Mouse (Mus musculus) neural tube, embryonic 15.5 days (tissue): ENCODE data around the gene Rapgef1. TPM values are rescaled to one million over a fixed set of nuclear protein-coding genes. Genes with fewer than 3 reads are reported as not detected.

Experiments
- ATAC-seq: fragments of 200-750 bp; cut with Nextera tagmentation; 2 replicates; pipeline ENCODE4 v1.8.0; 2017; ENCODE audit warnings: mild to moderate bottlenecking, moderate TSS enrichment, moderate library complexity; ENCODE audit not compliant: low FRiP score
- H3K27ac ChIP-seq: fragments of 300-500 bp; sonication (generic); replicated peaks from 2 replicates; pipeline ENCODE4 v1.5.1; 2015; ENCODE audit warnings: mild to moderate bottlenecking, inconsistent platforms
- H3K27me3 ChIP-seq: fragments of 300-500 bp; sonication (generic); replicated peaks from 2 replicates; pipeline ENCODE4 v1.6.1; 2015; ENCODE audit warnings: inconsistent platforms
- H3K36me3 ChIP-seq: fragments of 300-500 bp; sonication (generic); 2 replicates; pipeline ENCODE4 v1.6.1; 2015; ENCODE audit warnings: inconsistent platforms
- H3K4me1 ChIP-seq: fragments of 300-500 bp; sonication (generic); 2 replicates; pipeline ENCODE4 v1.6.1; 2015; ENCODE audit warnings: inconsistent platforms
- H3K4me2 ChIP-seq: fragments of 300-500 bp; sonication (generic); 2 replicates; pipeline ENCODE4 v1.6.1; 2015; ENCODE audit warnings: inconsistent platforms, mild to moderate bottlenecking, moderate library complexity
- H3K4me3 ChIP-seq: fragments of 300-500 bp; sonication (generic); replicated peaks from 2 replicates; pipeline ENCODE4 v1.5.1; 2015; ENCODE audit warnings: mild to moderate bottlenecking, inconsistent platforms
- H3K9ac ChIP-seq: fragments of 300-500 bp; sonication (generic); replicated peaks from 2 replicates; pipeline ENCODE4 v1.6.1; 2015; ENCODE audit warnings: mild to moderate bottlenecking, inconsistent platforms
- H3K9me3 ChIP-seq: fragments of 300-500 bp; sonication (generic); replicated peaks from 2 replicates; pipeline ENCODE4 v1.6.1; 2016; ENCODE audit warnings: inconsistent platforms
- WGBS: fragments of 180-500 bp; shearing (Covaris S2); methylation state at CpG from one replicate; pipeline ENCODE4 v1.1.7; 2015; ENCODE audit warnings: mixed read lengths; 5-methylcytosine and 5-hydroxymethylcytosine counted together
- polyA plus RNA-seq: library from polyadenylated mRNA; unstranded; fragments of >200 nt; fragmentation: Nextera tagmentation; extraction: Ambion mirVana; gene quantifications from 2 replicates; pipeline ENCODE4 v1.2.1, GENCODE M21; 2015

The Rapgef1 gene
- polyA plus RNA-seq, 1 experiment from 2014 or later: 16.9 TPM

DNA sequence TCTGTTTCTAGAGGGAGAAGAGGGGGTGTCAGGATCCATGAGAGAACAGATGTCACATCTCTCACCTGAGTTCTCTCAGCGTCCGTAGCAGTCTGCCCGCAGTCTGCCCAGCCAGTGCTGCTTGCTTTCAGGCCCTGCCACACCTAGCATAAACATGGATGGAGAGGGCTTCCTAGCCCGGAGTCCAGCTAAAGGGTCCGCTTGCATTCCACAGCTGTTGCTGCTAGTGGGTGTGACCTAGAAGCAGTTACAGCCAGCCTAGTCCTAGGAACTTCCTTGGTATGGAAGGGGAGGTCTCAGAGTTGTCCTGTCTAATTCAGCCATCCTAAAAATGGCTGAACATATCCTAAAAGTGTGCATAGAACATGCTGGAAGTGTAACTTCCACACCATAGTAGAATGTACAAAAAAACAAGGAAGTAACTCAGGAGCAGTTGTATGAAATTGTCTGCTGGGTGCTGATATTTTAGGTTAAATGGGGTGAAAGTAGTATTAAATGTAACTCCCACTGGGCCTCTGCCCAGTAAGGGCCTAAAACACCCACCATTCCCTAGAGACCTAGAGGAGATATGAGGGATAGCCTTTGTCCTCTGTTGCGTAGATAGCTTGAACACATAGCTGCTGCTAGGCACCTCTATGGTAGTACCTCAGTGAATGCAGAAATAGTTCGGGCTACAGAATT is 48.6 kb downstream of the Rapgef1 start:
- no peak overlapping the region for H3K27ac ChIP-seq
- ATAC-seq: no peak
- H3K4me1 ChIP-seq: peaks cover 62% of the 10 kb centered on the region
- H3K27me3 ChIP-seq: no peaks in the 10 kb centered on the region
- H3K9ac ChIP-seq: no peak overlapping the region
- WGBS: 83% methylated on average over 7 of the region's 7 CpGs
- no peak overlapping the region for H3K4me2 ChIP-seq
- H3K36me3 ChIP-seq: no peaks in the 10 kb centered on the region
- H3K9me3 ChIP-seq: no peaks in the 10 kb centered on the region
- H3K4me3 ChIP-seq: no peak overlapping the region

DNA sequence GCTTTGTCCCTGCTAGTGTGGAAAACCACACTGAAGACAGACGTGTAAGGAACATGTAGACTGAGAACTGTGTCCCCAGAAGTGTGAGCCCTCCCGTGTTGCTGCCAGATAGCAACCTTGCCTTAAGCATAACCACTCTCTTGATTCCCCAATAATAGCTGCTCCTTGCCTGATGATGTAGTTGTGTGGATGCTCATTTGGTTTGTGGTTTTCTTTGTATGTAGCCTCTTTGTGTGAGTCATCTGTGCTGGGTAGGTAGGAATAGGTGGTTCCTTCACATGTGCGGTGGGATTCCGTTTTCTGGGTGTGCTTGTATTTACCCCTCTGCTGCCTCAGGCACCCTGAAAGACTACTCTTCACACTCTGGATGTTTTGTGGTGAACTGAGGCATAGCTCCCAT is 49.4 kb downstream of the Rapgef1 start:
- Histone ChIP-seq H3K9me3 (no peaks in the 10 kb centered on the region), H3K4me3 (no peak overlapping the region), H3K27me3 (no peaks in the 10 kb centered on the region), H3K27ac (no peak overlapping the region), H3K9ac (no peak overlapping the region), H3K4me1 (peaks cover 56% of the 10 kb centered on the region), H3K4me2 (no peak overlapping the region), H3K36me3 (no peaks in the 10 kb centered on the region)
- no peak for ATAC-seq
- 87% methylated on average over 4 of the region's 4 CpGs for WGBS

- no peaks in the 10 kb centered on the region for H3K36me3 ChIP-seq
- H3K27me3 ChIP-seq: no peaks in the 10 kb centered on the region
- peaks cover 56% of the 10 kb centered on the region for H3K4me1 ChIP-seq
- no peak overlapping the region for H3K9ac ChIP-seq
- H3K4me3 ChIP-seq: no peak overlapping the region
- H3K4me2 ChIP-seq: no peak overlapping the region
- no peak for ATAC-seq
- no peaks in the 10 kb centered on the region for H3K9me3 ChIP-seq
- H3K27ac ChIP-seq: peak overlapping the region; percentile 74
These were observed 50.2 kb downstream of the Rapgef1 start for GRCm38 (mm10) chr2:29669711-29670110.

DNA sequence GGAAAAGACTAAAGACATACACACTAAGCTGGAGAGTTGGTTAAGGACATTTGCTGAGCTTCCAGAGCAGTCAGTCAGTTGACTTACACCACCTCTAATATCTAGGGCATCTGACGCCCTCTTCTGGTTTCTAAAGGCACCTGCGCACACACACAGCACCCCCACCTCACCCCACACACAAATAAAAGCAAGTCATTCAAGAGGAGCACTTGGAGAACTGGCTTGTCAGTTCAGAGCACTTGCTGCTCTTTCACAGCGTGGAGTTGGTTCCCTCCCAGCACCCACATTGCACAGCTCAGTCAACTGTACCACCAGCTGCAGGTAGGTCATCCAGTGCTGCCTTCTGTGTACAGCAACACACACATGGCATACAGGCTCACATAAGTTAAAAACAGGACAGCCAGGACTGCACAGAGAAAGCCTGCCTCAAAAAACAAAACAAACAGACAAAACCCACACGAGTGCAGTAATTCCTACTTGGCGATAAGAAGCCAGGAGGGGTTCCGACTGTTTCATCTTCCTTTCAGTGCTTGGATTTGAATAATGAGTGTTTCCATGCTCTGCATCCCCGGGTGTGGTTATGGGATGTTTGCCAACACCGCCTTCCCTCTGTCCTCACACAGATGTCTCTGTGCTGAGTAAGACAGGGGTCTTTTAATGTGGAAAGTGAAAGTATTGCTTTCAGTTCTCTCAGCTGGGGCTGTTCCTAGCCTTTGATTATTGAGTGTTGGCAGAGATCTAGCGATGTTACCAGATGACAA is 50.9 kb downstream of the Rapgef1 start:
- no peaks in the 10 kb centered on the region for H3K27me3 ChIP-seq
- peaks cover 55% of the 10 kb centered on the region for H3K4me1 ChIP-seq
- H3K4me2 ChIP-seq: peak overlapping the region; percentile 23
- WGBS: 43% methylated on average over 9 of the region's 9 CpGs
- H3K27ac ChIP-seq: peak overlapping the region; percentile 74
- no peaks in the 10 kb centered on the region for H3K9me3 ChIP-seq
- no peaks in the 10 kb centered on the region for H3K36me3 ChIP-seq
- H3K9ac ChIP-seq: no peak overlapping the region
- no peak overlapping the region for H3K4me3 ChIP-seq
- ATAC-seq: no peak; the same call in 1 of the 2 replicates

DNA sequence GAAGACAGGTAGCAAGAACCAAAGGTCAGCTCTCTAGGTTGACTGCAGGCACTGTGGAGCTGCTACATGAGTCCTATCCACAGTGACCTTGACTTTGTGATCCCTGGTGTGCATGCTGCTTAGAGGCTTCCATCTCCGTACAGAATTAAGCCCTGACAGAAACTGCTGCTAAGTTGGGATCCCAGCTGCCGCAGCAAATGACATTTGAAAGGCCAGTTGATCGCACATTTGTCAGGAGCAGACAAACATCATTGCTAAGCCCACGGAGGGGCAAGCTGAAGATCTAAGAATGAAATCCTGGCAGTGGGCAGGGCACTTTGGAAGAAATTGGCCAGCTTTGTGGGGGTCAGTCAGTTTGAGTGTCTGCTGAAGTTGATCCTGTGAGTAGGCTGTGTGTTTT is 51.9 kb downstream of the Rapgef1 start:
- H3K36me3 ChIP-seq: no peaks in the 10 kb centered on the region
- no peak overlapping the region for H3K4me3 ChIP-seq
- no peak for ATAC-seq
- H3K27ac ChIP-seq: peak overlapping the region; percentile 74
- no peak overlapping the region for H3K4me2 ChIP-seq
- no peak overlapping the region for H3K9ac ChIP-seq
- peaks cover 54% of the 10 kb centered on the region for H3K4me1 ChIP-seq
- WGBS: 72% methylated on average over 4 of the region's 4 CpGs
- no peaks in the 10 kb centered on the region for H3K27me3 ChIP-seq
- no peaks in the 10 kb centered on the region for H3K9me3 ChIP-seq

DNA sequence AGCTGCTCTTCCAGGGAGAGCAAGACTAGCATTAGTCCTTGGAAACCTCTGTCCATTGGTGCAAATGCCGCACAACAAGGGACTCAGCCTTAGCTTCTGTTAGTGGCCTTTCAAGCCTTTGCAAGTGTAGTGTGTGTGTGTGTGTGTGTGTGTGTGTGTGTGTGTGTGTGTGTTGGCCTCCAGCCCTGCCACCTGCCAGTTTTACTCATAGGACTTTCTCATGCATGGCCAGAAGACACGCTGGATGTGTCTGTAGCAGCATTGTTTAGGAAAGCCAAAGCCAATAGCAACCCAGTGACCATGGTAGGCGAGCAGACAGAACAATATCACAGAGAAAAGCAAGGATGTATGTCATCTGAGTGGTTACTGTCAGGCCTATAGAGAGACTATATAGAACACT is 52.3 kb downstream of the Rapgef1 start:
- no peak for ATAC-seq
- Histone ChIP-seq H3K36me3 (no peaks in the 10 kb centered on the region), H3K4me2 (no peak overlapping the region), H3K27ac (no peak overlapping the region), H3K9ac (no peak overlapping the region), H3K9me3 (no peaks in the 10 kb centered on the region), H3K4me3 (no peak overlapping the region), H3K27me3 (no peaks in the 10 kb centered on the region), H3K4me1 (peaks cover 53% of the 10 kb centered on the region)
- 76% methylated on average over 3 of the region's 3 CpGs for WGBS

GRCm38 (mm10) chr2:29672746-29673536 is 53.4 kb downstream of the Rapgef1 start:
- ATAC-seq: no peak
- no peaks in the 10 kb centered on the region for H3K27me3 ChIP-seq
- 91% methylated on average over 7 of the region's 7 CpGs for WGBS
- no peaks in the 10 kb centered on the region for H3K36me3 ChIP-seq
- no peaks in the 10 kb centered on the region for H3K9me3 ChIP-seq
- no peak overlapping the region for H3K4me3 ChIP-seq
- H3K9ac ChIP-seq: no peak overlapping the region
- H3K4me2 ChIP-seq: no peak overlapping the region
- no peak overlapping the region for H3K27ac ChIP-seq
- peaks cover 49% of the 10 kb centered on the region for H3K4me1 ChIP-seq

- WGBS: 89% methylated on average over 11 of the region's 11 CpGs
- Histone ChIP-seq H3K9ac (no peak overlapping the region), H3K27ac (no peak overlapping the region), H3K4me1 (peaks cover 42% of the 10 kb centered on the region), H3K9me3 (no peaks in the 10 kb centered on the region), H3K4me2 (no peak overlapping the region), H3K27me3 (no peaks in the 10 kb centered on the region), H3K36me3 (no peaks in the 10 kb centered on the region), H3K4me3 (no peak overlapping the region)
- ATAC-seq: no peak
These were observed 54.6 kb downstream of the Rapgef1 start for GRCm38 (mm10) chr2:29674087-29674486.

DNA sequence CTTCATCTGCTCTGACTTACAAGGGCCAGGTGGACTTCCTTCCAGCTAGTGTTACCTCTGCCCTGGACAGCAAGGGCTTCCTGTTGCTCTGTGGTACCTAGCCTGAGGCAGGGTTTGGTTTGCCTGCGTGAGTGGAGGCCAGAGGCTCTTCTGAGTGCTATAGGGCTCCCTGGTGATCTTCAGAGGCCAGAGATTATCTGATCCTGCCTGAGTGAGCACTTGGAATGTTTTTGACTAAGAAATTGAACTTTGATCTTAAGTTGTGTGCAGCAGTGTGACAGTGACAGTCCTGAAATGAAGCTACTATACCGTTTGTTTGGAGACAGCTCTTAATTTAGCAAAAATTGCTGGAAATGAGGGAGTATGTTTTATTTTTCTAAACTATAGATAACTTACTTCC is 55.0 kb downstream of the Rapgef1 start:
- H3K27ac ChIP-seq: no peak overlapping the region
- no peak overlapping the region for H3K9ac ChIP-seq
- no peak for ATAC-seq
- H3K4me2 ChIP-seq: no peak overlapping the region
- no peaks in the 10 kb centered on the region for H3K36me3 ChIP-seq
- peaks cover 37% of the 10 kb centered on the region for H3K4me1 ChIP-seq
- H3K4me3 ChIP-seq: no peak overlapping the region
- 74% methylated on average over 2 of the region's 2 CpGs for WGBS
- no peaks in the 10 kb centered on the region for H3K27me3 ChIP-seq
- no peaks in the 10 kb centered on the region for H3K9me3 ChIP-seq

DNA sequence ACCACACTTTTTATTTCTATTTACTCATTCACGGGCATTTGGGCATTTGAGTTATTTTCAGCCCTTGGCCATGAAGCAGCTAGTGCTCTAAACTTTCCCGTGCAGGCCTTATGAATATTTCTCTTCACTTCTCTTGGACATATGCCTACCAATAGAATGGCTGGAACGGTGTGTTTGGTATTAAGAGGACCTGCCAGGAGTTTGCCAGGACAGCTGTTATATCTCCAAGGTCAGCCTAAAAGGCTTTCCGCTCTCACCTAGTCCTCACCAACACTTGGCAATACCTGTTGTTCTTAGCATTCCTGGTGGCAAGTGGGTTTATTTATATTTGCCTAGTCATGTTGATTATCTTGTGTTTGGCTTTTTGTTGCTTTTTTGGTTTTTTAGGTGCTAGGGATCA is 56.3 kb downstream of the Rapgef1 start:
- Histone ChIP-seq H3K9me3 (no peaks in the 10 kb centered on the region), H3K4me3 (no peak overlapping the region), H3K27ac (no peak overlapping the region), H3K4me2 (no peak overlapping the region), H3K36me3 (no peaks in the 10 kb centered on the region), H3K27me3 (no peaks in the 10 kb centered on the region), H3K9ac (no peak overlapping the region), H3K4me1 (peaks cover 24% of the 10 kb centered on the region)
- WGBS: 78% methylated on average over 4 of the region's 4 CpGs
- no peak for ATAC-seq

- H3K27me3 ChIP-seq: no peaks in the 10 kb centered on the region
- H3K9me3 ChIP-seq: no peaks in the 10 kb centered on the region
- H3K36me3 ChIP-seq: no peaks in the 10 kb centered on the region
- 46% methylated on average over 6 of the region's 6 CpGs for WGBS
- ATAC-seq: no peak
- no peak overlapping the region for H3K4me3 ChIP-seq
- no peak overlapping the region for H3K4me2 ChIP-seq
- H3K27ac ChIP-seq: 0 out of 2 replicates have a peak overlapping the region, but pooled peaks have one; percentile 23
- H3K9ac ChIP-seq: no peak overlapping the region
- peaks cover 17% of the 10 kb centered on the region for H3K4me1 ChIP-seq
These were observed 57.0 kb downstream of the Rapgef1 start for GRCm38 (mm10) chr2:29676513-29676912.

DNA sequence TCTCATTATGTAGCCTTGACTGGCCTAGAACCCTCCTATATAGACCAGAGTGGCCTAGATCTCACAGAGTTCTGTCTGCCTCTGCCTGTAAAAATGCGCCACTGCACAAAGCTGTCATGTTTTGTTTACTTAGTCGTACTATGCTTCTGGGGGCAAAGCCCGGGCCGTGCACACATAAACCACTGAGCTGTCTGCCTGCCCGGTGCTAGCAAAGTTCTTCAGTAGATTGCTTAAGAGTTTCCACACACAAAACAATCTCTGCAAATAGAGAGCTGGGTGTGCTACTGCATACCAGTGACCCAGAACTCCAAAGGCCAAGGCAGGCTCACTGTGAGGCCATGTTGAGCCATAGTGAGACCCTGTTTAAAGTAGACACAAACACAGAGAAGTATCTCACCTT is 58.3 kb downstream of the Rapgef1 start:
- no peaks in the 10 kb centered on the region for H3K9me3 ChIP-seq
- no peaks in the 10 kb centered on the region for H3K27me3 ChIP-seq
- no peak overlapping the region for H3K4me2 ChIP-seq
- 68% methylated on average over 5 of the region's 5 CpGs for WGBS
- H3K4me1 ChIP-seq: peaks cover 12% of the 10 kb centered on the region
- no peak overlapping the region for H3K9ac ChIP-seq
- ATAC-seq: no peak
- H3K27ac ChIP-seq: no peak overlapping the region
- H3K4me3 ChIP-seq: no peak overlapping the region
- no peaks in the 10 kb centered on the region for H3K36me3 ChIP-seq
